Mouse (Mus musculus): ENCODE measurements at regions not wholly inside any gene's neighbourhood (a gene's known extent, or its start where the extent isn't known, plus 50 kb on each side); places are given as distances from the start of the nearest gene placed in this dataset.

DNA sequence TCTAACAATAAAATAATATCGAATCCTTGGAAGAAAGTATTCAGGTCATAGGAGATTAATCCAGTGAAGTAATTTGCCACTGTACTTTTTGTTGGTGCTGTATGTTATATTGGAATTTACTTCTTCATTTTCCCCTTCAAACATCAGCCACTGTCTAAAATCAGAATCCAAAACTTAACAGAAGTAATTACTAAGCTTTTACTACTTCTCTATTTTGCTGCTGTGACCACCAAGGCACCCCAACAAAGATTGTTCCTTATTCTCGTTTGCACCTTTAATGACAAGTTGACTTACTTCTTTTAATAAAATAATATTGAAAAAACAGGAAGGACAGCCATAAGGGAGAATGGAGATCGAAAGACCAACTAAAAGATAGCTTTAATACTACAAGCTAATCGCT lies 1130.1 kb upstream of the Cited2 start:
- no peak for DNase-seq (ENCODE audit: low spot score in 2 of 2)

DNA sequence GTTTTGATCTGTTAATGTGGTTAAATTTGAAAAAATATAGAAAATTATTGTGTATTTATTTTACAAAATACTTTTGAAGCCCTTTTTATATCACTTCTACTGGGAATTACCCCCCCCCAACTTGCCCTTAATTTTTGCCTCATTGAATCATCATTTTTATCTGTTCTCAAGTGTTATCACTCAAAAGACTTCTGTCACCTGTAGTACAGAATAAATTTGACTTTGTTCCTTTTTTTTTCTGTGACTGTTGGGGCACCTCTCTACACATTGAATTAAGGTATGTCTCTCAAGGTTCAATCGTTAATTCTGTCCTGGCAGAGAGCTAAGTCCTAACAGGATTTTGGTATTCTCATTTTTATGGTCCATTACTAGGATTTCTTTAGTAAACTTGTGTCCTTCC lies 1123.0 kb upstream of the Cited2 start:
- DNase-seq (ENCODE audit: low spot score in 2 of 2) = no peak

DNA sequence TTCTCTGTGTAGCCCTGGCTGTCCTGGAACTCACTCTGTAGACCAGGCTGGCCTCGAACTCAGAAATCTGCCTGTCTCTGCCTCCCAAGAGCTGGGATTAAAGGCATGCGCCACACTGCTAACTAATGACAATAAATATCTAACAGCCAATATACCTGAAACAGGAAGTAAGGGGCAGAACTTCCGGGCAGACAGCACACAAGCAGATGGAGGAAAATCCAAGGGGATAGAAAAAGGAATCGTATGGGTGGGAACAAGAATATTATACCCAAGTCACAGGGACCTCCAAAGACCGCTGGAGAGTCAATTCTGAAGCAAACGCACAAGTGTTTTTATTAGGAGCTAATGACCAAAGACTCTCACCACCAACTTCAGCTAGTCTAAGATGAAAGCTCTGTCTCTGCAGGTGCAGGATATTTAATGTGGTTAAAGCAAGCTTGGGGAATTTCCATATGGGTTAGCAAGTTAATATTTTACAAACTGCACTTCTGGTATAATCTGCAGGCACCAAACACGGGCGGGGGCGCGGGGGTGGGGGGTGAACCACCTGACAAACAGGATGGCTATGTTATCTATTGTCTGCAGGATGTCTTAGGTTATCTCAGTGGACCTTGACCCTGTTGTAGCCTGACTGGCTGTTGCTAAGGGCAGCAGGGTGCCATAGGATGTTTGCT lies 1122.3 kb upstream of the Cited2 start:
- DNase-seq (ENCODE audit: low spot score in 2 of 2) = no peak

DNA sequence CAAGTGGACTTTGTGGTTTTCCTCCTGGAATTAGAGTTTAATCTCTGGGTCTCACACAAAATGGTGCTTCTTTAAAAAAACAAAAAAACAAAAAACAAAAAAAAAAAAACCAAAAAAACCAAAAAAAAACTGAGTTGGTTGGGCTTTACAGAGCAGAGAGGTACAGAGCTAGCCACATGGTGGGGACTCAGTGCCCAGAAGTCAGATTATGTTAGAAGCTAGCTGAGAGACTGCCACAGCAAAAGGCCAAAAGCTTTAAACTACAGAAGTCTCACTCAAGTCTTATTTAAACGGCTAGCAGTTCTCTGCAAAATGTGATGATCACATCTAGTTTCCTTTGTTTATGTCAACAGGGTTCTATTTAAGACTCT lies 1121.8 kb upstream of the Cited2 start:
- DNase-seq (ENCODE audit: low spot score in 2 of 2) = no peak

DNA sequence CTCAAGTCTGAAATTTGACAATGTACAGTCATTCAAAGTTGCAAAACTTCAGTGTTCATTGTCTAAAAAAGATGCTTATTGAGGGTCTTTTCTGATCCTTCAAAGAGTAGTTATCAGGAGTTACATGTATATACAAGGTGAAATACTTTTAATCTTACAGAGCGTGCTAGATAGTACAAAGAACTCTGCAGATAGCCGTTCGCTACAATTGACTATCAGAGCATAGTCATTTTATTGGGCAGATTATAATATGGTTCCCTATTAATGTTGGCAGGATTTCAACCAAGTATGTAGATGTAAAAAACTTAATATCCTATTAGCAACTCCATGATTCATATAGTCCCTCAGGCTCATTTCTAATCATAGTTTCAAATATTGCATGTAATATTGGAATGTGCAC lies 1114.7 kb upstream of the Cited2 start:
- DNase-seq (ENCODE audit: low spot score in 2 of 2) = no peak

DNA sequence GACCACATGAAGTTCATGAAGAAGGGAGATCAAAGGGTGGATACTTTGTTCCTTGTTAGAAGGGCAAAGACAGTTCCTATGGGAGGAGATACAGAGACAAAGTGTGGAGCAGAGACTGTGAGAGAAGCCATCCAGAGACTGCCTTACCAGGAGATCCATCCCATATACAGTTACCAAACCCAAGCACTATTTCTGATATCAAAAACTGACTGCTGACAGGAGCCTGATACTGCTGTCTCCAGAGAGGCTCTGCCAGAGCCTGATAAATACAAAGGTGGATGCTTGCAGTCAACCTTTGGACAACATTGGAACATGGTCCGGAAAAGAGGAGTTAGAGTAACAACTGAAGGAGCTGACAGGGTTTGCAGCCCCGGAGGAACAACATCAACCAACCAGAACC lies 1104.3 kb upstream of the Cited2 start:
- DNase-seq (ENCODE audit: low spot score in 2 of 2) = no peak

DNA sequence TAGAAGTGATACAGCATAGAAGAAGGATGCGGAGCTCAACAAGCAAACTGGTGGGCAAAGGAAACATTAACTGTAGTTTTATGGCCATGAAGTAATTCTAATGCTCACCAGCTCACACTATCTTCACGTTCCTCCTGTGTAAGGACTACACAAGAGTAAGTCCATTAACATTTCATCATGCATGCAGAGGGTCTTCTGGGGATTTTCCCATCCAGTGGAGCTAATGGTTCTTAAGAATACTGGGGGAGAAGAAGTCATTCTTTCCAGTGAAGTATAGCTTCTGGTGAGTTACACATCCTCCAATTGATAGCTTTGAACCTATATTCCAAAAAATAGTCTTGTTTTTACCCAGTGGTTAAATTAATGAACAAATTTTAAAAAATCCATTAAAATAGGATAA lies 1103.4 kb upstream of the Cited2 start:
- no peak for DNase-seq (ENCODE audit: low spot score in 2 of 2)

DNA sequence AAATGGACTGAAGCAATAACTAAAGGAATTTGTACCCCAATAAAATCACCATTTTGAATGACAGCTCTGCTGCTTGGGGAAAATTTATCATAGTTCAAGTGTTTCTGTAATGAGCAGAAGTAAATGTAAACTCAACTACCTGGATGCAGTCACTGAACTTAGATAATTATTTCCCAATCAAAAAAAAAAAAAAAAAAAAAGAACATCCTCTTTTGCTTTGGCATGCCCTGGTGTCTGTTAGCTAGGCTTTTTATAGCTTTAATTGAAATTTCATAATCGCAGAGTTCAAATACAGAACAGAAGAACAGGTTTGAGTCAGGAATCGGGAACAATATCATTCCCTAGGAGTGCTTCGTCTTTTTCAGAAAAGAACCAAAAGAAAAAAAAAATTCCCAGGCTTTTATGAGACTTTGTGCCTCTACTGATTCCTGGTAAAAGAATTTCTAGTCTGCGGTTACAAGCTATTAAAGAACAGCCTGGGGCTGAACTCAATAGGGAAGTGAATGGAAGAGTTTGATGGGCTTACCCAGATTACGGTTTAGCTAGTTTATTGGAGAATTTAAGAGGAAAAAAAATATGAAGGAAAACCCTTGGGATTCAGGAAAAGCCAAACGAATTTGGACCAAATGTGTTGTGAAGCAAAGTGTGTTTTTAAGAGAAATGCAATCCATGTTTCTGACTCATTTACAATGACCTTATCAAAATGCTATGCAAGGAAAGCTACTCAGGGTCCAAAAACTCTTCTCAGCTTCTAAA lies 1102.0 kb upstream of the Cited2 start:
- no peak for DNase-seq (ENCODE audit: low spot score in 2 of 2)

- DNase-seq (ENCODE audit: low spot score in 2 of 2) = no peak
These were observed 1100.2 kb upstream of the Cited2 start for GRCm38 (mm10) chr10:16622821-16623220.

GRCm38 (mm10) chr10:16633236-16633635 lies 1089.8 kb upstream of the Cited2 start:
- DNase-seq (ENCODE audit: low spot score in 2 of 2) = no peak

GRCm38 (mm10) chr10:16635463-16635862 lies 1087.6 kb upstream of the Cited2 start:
- DNase-seq (ENCODE audit: low spot score in 2 of 2) = no peak

DNA sequence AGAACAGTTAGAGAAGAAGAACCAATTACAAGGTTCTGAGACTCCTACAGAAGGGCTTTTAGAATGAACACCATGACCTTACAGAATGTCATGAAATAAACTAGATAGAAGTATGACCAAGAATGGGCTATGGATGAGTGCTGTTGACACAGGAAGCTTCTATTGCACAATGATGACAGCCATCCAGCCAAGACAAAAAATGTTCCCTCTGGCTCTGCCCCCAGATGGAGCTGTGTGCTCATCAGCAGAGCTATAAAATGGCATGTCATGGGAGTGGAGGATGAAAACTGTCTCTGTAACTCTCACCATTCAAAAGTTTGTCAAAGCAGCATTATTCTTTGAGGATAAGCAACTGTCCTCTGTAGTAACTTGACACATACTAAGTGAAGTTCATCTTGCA lies 1086.0 kb upstream of the Cited2 start:
- DNase-seq (ENCODE audit: low spot score in 2 of 2) = peak in 1 of 2 experiments; percentile 9

GRCm38 (mm10) chr10:16638111-16638510 lies 1084.9 kb upstream of the Cited2 start:
- no peak for DNase-seq (ENCODE audit: low spot score in 2 of 2)

GRCm38 (mm10) chr10:16640136-16640535 lies 1082.9 kb upstream of the Cited2 start:
- DNase-seq (ENCODE audit: low spot score in 2 of 2) = no peak

DNA sequence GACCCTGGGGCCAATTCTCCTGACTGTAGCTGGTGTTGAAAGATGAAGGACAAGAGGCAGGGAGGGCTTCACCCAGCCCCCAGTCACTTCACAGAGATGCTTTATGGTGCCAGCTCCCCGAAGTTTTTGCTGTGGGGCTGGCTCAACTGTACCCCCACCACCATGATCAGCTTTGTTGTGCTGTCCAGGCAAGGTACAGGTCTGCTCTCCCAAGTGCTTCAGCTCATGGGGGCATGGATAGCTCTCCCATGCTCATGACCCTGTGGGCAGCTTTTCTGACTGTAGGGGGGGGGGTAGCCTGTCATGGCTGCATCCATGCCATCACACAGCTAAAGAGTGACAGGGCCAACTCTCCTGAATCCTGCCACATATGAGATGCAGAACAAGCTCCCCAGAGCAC lies 1072.9 kb upstream of the Cited2 start:
- no peak for DNase-seq (ENCODE audit: low spot score in 2 of 2)

- DNase-seq (ENCODE audit: low spot score in 2 of 2) = no peak
These were observed 1070.6 kb upstream of the Cited2 start for GRCm38 (mm10) chr10:16652450-16652849.

GRCm38 (mm10) chr10:16664483-16664882 lies 1058.5 kb upstream of the Cited2 start:
- DNase-seq (ENCODE audit: low spot score in 2 of 2) = no peak

GRCm38 (mm10) chr10:16670286-16670685 lies 1052.7 kb upstream of the Cited2 start:
- DNase-seq (ENCODE audit: low spot score in 2 of 2) = no peak

- no peak for DNase-seq (ENCODE audit: low spot score in 2 of 2)
These were observed 1042.0 kb upstream of the Cited2 start for GRCm38 (mm10) chr10:16681001-16681400.

GRCm38 (mm10) chr10:16685352-16685751 lies 1037.7 kb upstream of the Cited2 start:
- no peak for DNase-seq (ENCODE audit: low spot score in 2 of 2)

- DNase-seq (ENCODE audit: low spot score in 2 of 2) = no peak
These were observed 1016.0 kb upstream of the Cited2 start for GRCm38 (mm10) chr10:16706976-16707375.

DNA sequence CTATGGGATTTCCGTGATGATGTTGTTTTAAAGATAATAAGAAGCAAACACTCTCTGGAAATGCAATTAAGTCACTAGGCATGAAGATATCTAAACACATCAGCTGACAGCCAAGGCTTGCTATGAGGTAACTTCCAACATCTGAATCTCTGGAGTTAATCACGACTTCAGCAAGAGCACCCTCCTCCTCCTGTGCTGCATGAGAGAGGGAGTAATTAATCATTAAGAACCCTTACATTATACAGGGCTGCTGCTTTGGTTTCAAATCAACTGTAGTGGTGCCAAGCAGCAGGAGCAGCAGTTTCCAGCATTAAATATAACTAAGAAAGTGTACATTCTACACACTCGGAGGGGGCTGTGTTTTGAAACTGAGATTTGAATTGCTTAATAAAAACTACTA lies 1009.9 kb upstream of the Cited2 start:
- DNase-seq (ENCODE audit: low spot score in 2 of 2) = no peak

GRCm38 (mm10) chr10:16714065-16714464 lies 1009.0 kb upstream of the Cited2 start:
- DNase-seq (ENCODE audit: low spot score in 2 of 2) = no peak

- DNase-seq (ENCODE audit: low spot score in 2 of 2) = no peak
These were observed 1008.5 kb upstream of the Cited2 start for GRCm38 (mm10) chr10:16714526-16714925.
